Comparison of ENCODE assay signal across 10 mouse cellular contexts in the genomic region with DNA sequence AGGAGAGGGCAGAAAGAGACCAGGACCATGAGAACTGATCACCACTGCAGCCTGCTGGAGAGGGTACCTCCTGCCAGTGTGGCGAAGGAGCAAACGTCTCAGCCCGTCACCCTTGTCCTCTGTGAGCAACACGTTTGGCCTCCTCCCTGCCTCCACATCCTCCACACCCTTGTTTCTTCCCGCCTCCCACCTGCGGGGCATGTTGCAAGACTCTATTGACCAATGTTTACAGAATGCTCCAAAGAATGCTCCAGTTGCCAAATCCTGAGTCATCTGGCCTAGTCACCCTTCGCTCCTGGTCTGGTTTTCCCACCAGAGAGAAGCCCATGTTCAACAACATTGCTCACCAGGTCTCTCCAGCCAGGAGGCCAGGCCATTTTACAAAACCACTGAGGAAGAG. TPM values are rescaled to one million over a fixed set of nuclear protein-coding genes. Genes with fewer than 3 reads are reported as not detected.
DNase-seq lines count a peak whose midpoint lies in the region; ATAC-seq lines count a peak whose summit lies in the region.
"Had no signal": no experiment of that assay in that cellular context is flagged by ENCODE, and none has a peak within 500 bp of the region (broad histone marks: within the 10 kb centered on the region; RNA-seq: fewer than 3 reads in every experiment).

No protein-coding gene starts in this region.

- H3K4me3 ChIP-seq in intestine, embryonic 15.5 days (replicated peaks): no peak overlapping the region
- no peak overlapping the region for H3K4me3 ChIP-seq in macrophage (ENCODE audit: inconsistent target)
- H3K4me3 ChIP-seq: limb, embryonic 13.5 days had no signal

- peak; percentile 98 for DNase-seq in heart, adult 11 months
- no peak for DNase-seq in heart, adult 8-10 months (ENCODE audit: low spot score)
- DNase-seq in NIH3T3 (ENCODE audit: low read depth): peak; percentile 99
- DNase-seq in left cerebral cortex, adult 8-10 months (ENCODE audit: low spot score in 2 of 2): no peak
- no peak for DNase-seq in kidney, postnatal 4 days

- H3K4me1 ChIP-seq in intestine, embryonic 15.5 days (replicated peaks): peaks cover 28% of the 10 kb centered on the region; the same call in 1 of the 2 replicates

- no peak overlapping the region for H3K4me2 ChIP-seq in intestine, embryonic 15.5 days (replicated peaks)
- H3K4me2 ChIP-seq: limb, embryonic 13.5 days had no signal

- no peaks in the 10 kb centered on the region for H3K27me3 ChIP-seq in intestine, embryonic 15.5 days (replicated peaks)
- H3K27me3 ChIP-seq: limb, embryonic 13.5 days had no signal

- H3K27ac ChIP-seq in intestine, embryonic 15.5 days: 0 out of 2 replicates have a peak overlapping the region, but pooled peaks have one; percentile 4
- H3K27ac ChIP-seq in macrophage: peak overlapping the region; percentile 40
- H3K27ac ChIP-seq: limb, embryonic 13.5 days had no signal

- no peak for ATAC-seq in intestine, embryonic 15.5 days
- ATAC-seq in inflammation-experienced regulatory T-cells, adult 6 months: no peak
- ATAC-seq: forebrain, embryonic 16.5 days had no signal

- no peaks in the 10 kb centered on the region for H3K9me3 ChIP-seq in intestine, embryonic 15.5 days
- H3K9me3 ChIP-seq: limb, embryonic 13.5 days had no signal

- H3K9ac ChIP-seq in intestine, embryonic 15.5 days: no peak overlapping the region
- H3K9ac ChIP-seq: limb, embryonic 13.5 days had no signal

- WGBS in intestine, embryonic 15.5 days: 64% methylated on average over 7 of the region's 7 CpGs
- 32% methylated on average over 7 of the region's 7 CpGs for WGBS in macrophage (ENCODE audit: missing documents)

- no peaks in the 10 kb centered on the region for H3K36me3 ChIP-seq in intestine, embryonic 15.5 days
- no peaks in the 10 kb centered on the region for H3K36me3 ChIP-seq in macrophage (ENCODE audit: inconsistent target)
- H3K36me3 ChIP-seq: limb, embryonic 13.5 days had no signal

- no peaks in the 10 kb centered on the region for H3K79me2 ChIP-seq in macrophage (ENCODE audit: inconsistent target)

RNA-seq across cellular contexts. Expression of gene Ier5, which starts 24.6 kb away (rescaled TPM):
- total RNA-seq in heart, adult 8-10 months (2022): 10 to 100 TPM; 10.3 to 22.4 (median 13.3) TPM
- polyA plus RNA-seq in intestine, embryonic 15.5 days (2015; fragmentation: Nextera tagmentation; extraction: Ambion mirVana): 3.8 and 4.8 TPM in 2 replicates
- 100 to 1,000 TPM in 15 of 26 experiments, 10 to 100 TPM in 11; 37.6 to 232 (median 114) TPM for total RNA-seq in macrophage (2018; cell fraction: chromatin; rRNA removed)
- total RNA-seq in macrophage (2018; cell fraction: cytosol; rRNA removed): 100 to 1,000 TPM in 16 of 26 experiments, 10 to 100 TPM in 10; 68.0 to 298 (median 132) TPM
- 100 to 1,000 TPM in 22 of 26 experiments, 10 to 100 TPM in 4; 58.9 to 356 (median 241) TPM for total RNA-seq in macrophage (2018; cell fraction: nucleus; rRNA removed)
- 24.7 to 56.1 TPM (median 49.7 TPM) in 3 replicates for polyA plus RNA-seq in macrophage (2018)
- total RNA-seq in left cerebral cortex, adult 8-10 months (2022): 10 to 100 TPM; 43.5 to 50.4 (median 47.5) TPM
- polyA plus RNA-seq in inflammation-experienced regulatory T-cells, adult 6 months (2017; shearing (Covaris generic)): 10 to 100 TPM in 1 of 3 experiments, 1 to 10 TPM in 2; 6.6 to 12.8 (median 7.5) TPM

Comparison
In these comparisons a context has a peak if more than half of its experiments do, and no peak if none do; other contexts are left out.
1. DNase-seq: peak in heart, adult 11 months (single experiment) and NIH3T3 (single experiment); none in heart, adult 8-10 months (single experiment), left cerebral cortex, adult 8-10 months (0 of 2) and kidney, postnatal 4 days (0 of 2).